Mouse (Mus musculus) forebrain, embryonic 16.5 days (tissue): ENCODE results near the gene Uroc1. TPM values are rescaled to one million over a fixed set of nuclear protein-coding genes. Genes with fewer than 3 reads are reported as not detected.

Source experiments
- ATAC-seq: fragments of 200-750 bp; cut with Nextera tagmentation; 2 replicates; pipeline ENCODE4 v1.8.0; 2017; ENCODE audit warnings: mild to moderate bottlenecking, moderate library complexity
- H3K27ac ChIP-seq: fragments of 300-500 bp; sonication (generic); 2 replicates; pipeline ENCODE4 v1.5.1; 2014; ENCODE audit warnings: low read length, control low read depth
- H3K27me3 ChIP-seq: fragments of 300-500 bp; sonication (generic); replicated peaks from 2 replicates; pipeline ENCODE4 v1.6.1; 2014; ENCODE audit warnings: low read length; ENCODE audit not compliant: control insufficient read depth, insufficient read depth
- H3K36me3 ChIP-seq: fragments of 300-500 bp; sonication (generic); 2 replicates; pipeline ENCODE4 v1.6.1; 2014; ENCODE audit not compliant: control insufficient read depth, insufficient read depth
- H3K4me1 ChIP-seq: fragments of 300-500 bp; sonication (generic); replicated peaks from 2 replicates; pipeline ENCODE4 v1.6.1; 2014; ENCODE audit warnings: low read length; ENCODE audit not compliant: control insufficient read depth, insufficient read depth
- H3K4me2 ChIP-seq: fragments of 300-500 bp; sonication (generic); 2 replicates; pipeline ENCODE4 v1.6.1; 2014; ENCODE audit warnings: mild to moderate bottlenecking, low read length, control low read depth
- H3K4me3 ChIP-seq: fragments of 300-500 bp; sonication (generic); replicated peaks from 2 replicates; pipeline ENCODE4 v1.5.1; 2014; ENCODE audit warnings: mild to moderate bottlenecking, low read length, control low read depth
- H3K9ac ChIP-seq: fragments of 300-500 bp; sonication (generic); replicated peaks from 2 replicates; pipeline ENCODE4 v1.6.1; 2014; ENCODE audit warnings: low read depth, low read length, control low read depth
- H3K9me3 ChIP-seq: fragments of 300-500 bp; sonication (generic); 2 replicates; pipeline ENCODE4 v1.6.1; 2016; ENCODE audit warnings: low read length; ENCODE audit not compliant: control insufficient read depth
- WGBS: fragments of 180-500 bp; shearing (Covaris S2); extraction: QIAGEN DNeasy Blood & Tissue Kit; methylation state at CpG from one replicate; pipeline ENCODE4 v1.1.7; 2014; 5-methylcytosine and 5-hydroxymethylcytosine counted together
- polyA plus RNA-seq: library from polyadenylated mRNA; unstranded; fragments of >200 nt; fragmentation: Nextera tagmentation; extraction: Ambion mirVana; gene quantifications from 2 replicates; pipeline ENCODE4 v1.2.1, GENCODE M21; 2015

The Uroc1 gene
- polyA plus RNA-seq, 1 experiment from 2014 or later, result not detected

DNA sequence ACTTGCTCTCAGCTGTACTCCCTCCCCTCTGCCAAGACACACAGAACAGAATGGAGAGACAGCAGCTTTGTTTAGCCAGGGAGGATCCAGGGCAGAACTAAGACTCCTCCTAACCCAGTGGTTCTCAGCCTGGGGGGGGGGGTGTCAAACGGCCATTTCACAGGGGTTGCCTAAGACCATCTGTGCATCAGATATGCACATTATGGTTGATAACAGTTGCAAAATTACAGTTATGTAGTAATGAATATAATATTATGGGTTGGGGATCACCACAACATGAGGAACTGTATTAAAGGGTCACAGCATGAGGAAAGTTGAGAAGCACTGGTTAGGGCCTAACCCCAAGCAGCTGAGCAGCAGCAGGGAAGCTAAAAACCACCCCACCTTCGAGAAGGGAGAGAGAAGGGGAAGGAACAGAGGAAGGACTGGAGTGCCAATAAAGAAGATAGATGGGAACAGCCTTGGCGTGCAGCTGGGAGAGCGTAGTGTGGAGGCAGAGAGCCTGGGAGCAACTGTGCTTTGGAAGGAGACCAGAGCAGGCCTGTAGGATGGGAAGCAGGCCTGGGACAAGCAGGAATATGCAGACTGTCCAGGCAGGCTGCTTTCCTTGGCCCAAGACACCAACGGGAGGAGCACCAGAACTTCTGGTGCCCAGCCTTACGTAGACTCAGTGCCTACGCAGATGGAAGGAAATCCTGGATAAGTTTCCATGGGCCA, 13.5 kb upstream of the Uroc1 start:
- Histone ChIP-seq H3K27ac (no peak overlapping the region), H3K36me3 (no peaks in the 10 kb centered on the region), H3K27me3 (no peaks in the 10 kb centered on the region), H3K9me3 (no peaks in the 10 kb centered on the region), H3K4me2 (no peak overlapping the region), H3K4me3 (no peak overlapping the region), H3K9ac (no peak overlapping the region), H3K4me1 (no peaks in the 10 kb centered on the region; the same call in 1 of the 2 replicates)
- peak; percentile 4; the same call in 1 of the 2 replicates for ATAC-seq
- WGBS, result 75% methylated on average over 7 of the region's 7 CpGs

DNA sequence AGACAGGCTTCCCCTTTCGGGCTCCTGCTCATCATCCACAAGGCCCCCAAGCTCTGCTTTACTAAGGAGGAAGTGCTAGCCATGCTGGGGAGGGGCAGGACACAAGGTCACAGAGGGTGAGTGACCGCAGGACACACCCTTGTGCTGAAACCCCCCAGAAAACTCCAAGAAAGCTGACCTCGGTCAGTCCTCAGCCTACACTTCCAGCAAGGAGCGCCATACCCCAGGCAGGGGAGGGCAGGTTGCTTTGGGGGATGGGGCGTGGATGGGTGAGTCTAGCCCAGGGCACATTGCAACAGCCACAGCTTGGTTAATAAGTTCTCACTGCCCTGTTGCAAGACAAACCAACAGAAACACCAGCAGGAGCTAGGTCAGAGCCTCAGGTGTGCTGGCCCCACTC, 12.7 kb upstream of the Uroc1 start:
- Histone ChIP-seq H3K9me3 (no peaks in the 10 kb centered on the region), H3K9ac (no peak overlapping the region), H3K4me1 (peaks cover 5% of the 10 kb centered on the region), H3K27ac (no peak overlapping the region), H3K4me3 (no peak overlapping the region), H3K4me2 (no peak overlapping the region), H3K36me3 (no peaks in the 10 kb centered on the region), H3K27me3 (no peaks in the 10 kb centered on the region)
- WGBS, result 85% methylated on average over 5 of the region's 5 CpGs
- no peak for ATAC-seq

DNA sequence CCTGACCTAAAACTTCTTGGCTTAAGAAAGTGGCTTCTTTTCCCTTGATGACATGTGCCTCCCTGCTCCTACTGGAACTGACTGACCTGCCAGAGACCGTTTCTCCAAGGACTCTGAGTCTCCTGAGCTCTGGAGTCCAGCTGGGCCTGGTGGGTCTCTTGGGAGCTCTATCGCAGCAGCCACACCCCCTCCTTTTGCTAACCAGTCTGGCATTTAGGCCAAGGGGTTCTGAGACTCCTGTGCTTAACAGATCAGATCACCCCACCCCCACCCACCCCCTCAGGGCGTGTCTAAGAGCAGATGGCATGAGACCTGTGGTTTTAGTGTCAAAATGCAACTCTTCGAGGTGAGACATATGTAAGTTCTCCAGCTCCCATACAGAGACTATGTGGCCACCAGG, 11.3 kb upstream of the Uroc1 start:
- no peak for ATAC-seq
- Histone ChIP-seq H3K9ac (no peak overlapping the region), H3K4me3 (no peak overlapping the region), H3K4me1 (peaks cover 5% of the 10 kb centered on the region), H3K27me3 (no peaks in the 10 kb centered on the region), H3K4me2 (no peak overlapping the region), H3K36me3 (no peaks in the 10 kb centered on the region), H3K9me3 (no peaks in the 10 kb centered on the region), H3K27ac (no peak overlapping the region)
- WGBS, result 56% methylated on average over 4 of the region's 4 CpGs

DNA sequence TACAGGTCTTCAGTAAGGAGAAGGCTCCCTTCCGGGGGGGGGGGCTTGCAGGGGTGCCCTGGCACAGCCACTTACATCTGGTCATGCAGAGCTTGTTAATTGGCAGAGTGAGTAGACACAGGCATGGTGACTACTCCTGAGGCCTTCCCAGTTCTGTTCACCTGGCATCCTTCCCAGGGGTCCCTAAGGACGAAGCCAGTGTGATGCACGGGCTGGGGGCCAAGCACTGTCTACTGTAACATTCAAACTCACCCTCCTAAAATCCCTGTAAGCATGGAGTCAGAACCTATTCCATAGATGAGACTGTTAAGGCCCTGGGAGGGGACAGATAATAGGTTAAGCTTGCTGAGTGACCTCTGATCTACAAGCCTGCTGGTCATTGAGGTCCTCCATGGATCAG, 9.1 kb upstream of the Uroc1 start:
- 68% methylated on average over 3 of the region's 3 CpGs for WGBS
- Histone ChIP-seq H3K4me1 (peaks cover 5% of the 10 kb centered on the region), H3K27me3 (no peaks in the 10 kb centered on the region), H3K9ac (no peak overlapping the region), H3K9me3 (no peaks in the 10 kb centered on the region), H3K27ac (no peak overlapping the region), H3K36me3 (no peaks in the 10 kb centered on the region), H3K4me3 (no peak overlapping the region), H3K4me2 (no peak overlapping the region)
- ATAC-seq, result no peak

DNA sequence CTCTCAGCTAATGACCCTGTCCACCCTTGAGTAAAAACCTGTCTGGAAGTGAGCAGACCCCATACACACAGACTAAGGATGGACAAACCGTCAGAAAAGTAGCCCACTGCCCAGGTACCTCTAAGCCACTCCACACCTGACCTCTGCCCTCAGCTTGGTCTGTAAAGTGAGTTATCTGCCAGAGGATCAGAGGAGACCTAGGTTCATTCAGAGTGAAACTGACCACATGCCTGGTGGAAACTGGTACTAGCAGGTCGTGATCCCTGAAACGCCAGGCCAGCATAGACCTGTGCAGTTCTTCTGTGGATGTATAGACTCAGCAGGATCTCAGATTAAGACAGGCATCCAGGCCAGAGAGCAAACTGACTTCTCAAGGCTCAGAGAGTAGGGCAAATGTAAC, 8.6 kb upstream of the Uroc1 start:
- H3K9ac ChIP-seq, result no peak overlapping the region
- no peaks in the 10 kb centered on the region for H3K9me3 ChIP-seq
- 65% methylated on average over 3 of the region's 3 CpGs for WGBS
- no peaks in the 10 kb centered on the region for H3K36me3 ChIP-seq
- no peak overlapping the region for H3K4me3 ChIP-seq
- no peak overlapping the region for H3K27ac ChIP-seq
- ATAC-seq, result no peak
- H3K4me2 ChIP-seq, result no peak overlapping the region
- peaks cover 5% of the 10 kb centered on the region for H3K4me1 ChIP-seq
- no peaks in the 10 kb centered on the region for H3K27me3 ChIP-seq

DNA sequence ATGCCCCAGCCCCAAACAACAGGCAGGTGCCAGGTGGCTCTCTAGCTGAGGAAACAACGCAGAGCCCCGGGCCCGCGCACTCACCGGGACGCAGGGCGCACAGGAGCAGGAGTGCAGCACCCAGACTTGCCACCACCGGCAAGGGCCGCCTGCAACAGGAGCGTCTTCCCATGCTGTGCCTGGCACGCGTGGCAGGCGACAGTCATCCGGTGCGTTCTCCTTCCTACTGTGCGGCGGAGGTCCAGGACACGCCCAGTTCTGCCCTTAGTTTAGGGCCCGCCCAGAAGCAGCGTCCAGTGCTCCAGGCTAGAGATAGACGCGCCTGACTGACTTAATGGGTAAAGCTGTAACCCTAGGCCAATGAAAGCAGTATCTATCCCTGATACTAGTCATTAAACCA, 8.1 kb upstream of the Uroc1 start, which contains the start of gene Chst13:
Gene Chst13 (minus strand): TSS at position 195 of the 400 bp plus-strand sequence.
- no peak for ATAC-seq
- 6% methylated on average over 22 of the region's 22 CpGs for WGBS
- no peaks in the 10 kb centered on the region for H3K27me3 ChIP-seq

DNA sequence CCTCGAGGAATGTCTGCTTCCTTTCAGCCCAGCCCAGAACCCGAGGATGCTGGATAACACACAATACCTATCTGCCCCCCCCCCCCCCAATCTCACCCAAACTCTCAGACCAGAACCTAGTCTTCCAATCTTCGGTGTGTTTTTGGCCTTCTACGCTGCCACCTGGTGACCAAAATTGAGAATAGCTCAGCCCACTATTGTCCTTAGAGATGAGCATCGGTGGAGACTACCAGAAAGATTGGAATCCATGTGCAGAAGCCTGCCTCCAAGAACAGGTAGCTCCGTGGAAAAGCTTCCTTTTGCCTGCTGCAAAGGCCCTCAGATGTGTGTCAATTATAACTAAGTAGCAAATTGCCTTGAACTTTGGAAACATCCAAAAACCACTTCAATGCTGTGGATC, 5.4 kb upstream of the Uroc1 start:
- Histone ChIP-seq H3K9ac (no peak overlapping the region), H3K27me3 (no peaks in the 10 kb centered on the region), H3K4me3 (no peak overlapping the region), H3K4me1 (peaks cover 8% of the 10 kb centered on the region), H3K9me3 (no peaks in the 10 kb centered on the region), H3K27ac (no peak overlapping the region), H3K36me3 (no peaks in the 10 kb centered on the region), H3K4me2 (no peak overlapping the region)
- 22% methylated on average over 6 of the region's 6 CpGs for WGBS
- no peak for ATAC-seq

More for the DNA sequence above, 8.1 kb upstream of the Uroc1 start, which contains the start of gene Chst13:
- H3K36me3 ChIP-seq, result no peaks in the 10 kb centered on the region
- peaks cover 8% of the 10 kb centered on the region for H3K4me1 ChIP-seq
- H3K9ac ChIP-seq, result no peak within 1 kb of the TSS
- H3K4me2 ChIP-seq, result peak within 1 kb of the TSS; percentile 29; the same call in 1 of the 2 replicates
- no peak within 1 kb of the TSS for H3K4me3 ChIP-seq
- no peak within 1 kb of the TSS for H3K27ac ChIP-seq
- H3K9me3 ChIP-seq, result no peaks in the 10 kb centered on the region

DNA sequence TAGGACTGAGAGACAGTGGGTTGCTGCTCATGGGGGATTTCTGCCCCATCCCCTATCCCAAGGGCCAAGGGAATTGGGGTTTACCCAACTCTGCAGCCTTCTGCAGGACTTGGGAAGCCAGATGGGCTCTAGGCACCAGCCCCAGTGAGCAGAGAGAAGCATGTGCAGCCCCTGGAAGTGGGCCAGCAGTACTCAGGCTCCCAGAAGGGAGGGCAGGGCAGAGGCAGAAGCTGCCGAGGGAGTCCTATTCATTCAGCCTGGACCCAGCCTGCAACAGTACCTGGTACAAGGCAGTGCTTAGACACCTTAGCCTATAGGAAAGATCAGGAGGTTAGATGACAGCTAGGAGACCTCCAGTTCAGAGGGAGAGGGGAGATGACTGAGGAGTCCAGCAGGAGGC, 3.1 kb upstream of the Uroc1 start:
- Histone ChIP-seq H3K27me3 (no peaks in the 10 kb centered on the region), H3K36me3 (no peaks in the 10 kb centered on the region), H3K4me2 (no peak overlapping the region), H3K27ac (peak overlapping the region; percentile 44; the same call in 1 of the 2 replicates), H3K9ac (no peak overlapping the region), H3K4me1 (peaks cover 5% of the 10 kb centered on the region), H3K9me3 (no peaks in the 10 kb centered on the region), H3K4me3 (no peak overlapping the region)
- ATAC-seq, result peak; percentile 95
- WGBS, result 17% methylated on average over 1 of the region's 1 CpGs

DNA sequence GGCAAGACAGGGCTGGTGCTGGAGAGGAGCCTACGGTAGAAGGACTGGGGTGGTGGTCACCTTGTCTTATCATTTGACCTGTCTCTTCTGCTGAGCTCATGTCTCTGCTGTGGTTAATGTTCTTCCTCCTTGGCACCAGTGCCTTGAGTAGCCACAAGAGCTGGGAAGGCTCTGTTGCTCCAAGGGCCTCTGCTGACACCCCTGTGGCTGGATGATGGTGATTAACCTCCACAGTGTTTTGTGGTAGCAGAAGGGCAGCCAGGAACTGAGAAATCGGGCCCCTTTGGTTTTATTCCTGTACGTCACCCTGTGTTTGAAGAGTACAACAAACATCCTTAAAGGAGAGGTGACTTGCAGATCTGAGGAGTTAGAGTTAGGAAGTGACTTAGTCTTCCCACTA, 1.2 kb downstream of the Uroc1 start:
- 81% methylated on average over 3 of the region's 3 CpGs for WGBS
- Histone ChIP-seq H3K27me3 (no peaks in the 10 kb centered on the region), H3K4me2 (no peak overlapping the region), H3K4me3 (no peak overlapping the region), H3K27ac (no peak overlapping the region), H3K4me1 (peaks cover 3% of the 10 kb centered on the region), H3K9ac (no peak overlapping the region), H3K9me3 (no peaks in the 10 kb centered on the region), H3K36me3 (no peaks in the 10 kb centered on the region)
- ATAC-seq, result no peak
